Comparison of ENCODE assay signal across 23 mouse cellular contexts in genomic region chr19:53781826-53782225, GRCm38 (mm10).
DNase-seq lines count a peak whose midpoint lies in the region; ATAC-seq and TF ChIP-seq lines count a peak whose summit lies in the region.
"Had no signal": no experiment of that assay in that cellular context is flagged by ENCODE, and none has a peak within 500 bp of the region (broad histone marks: within the 10 kb centered on the region; RNA-seq: fewer than 3 reads in every experiment).

No protein-coding gene starts in this region.

- no peak for TF ChIP-seq CTCF in liver, adult 2 months (IDR thresholded peaks at IDR 0.05; ENCODE audit: low read depth, low read length)

- H3K4me2 ChIP-seq in liver, embryonic 11.5 days = no peak overlapping the region
- no peak overlapping the region for H3K4me2 ChIP-seq in lung, embryonic 16.5 days (ENCODE audit: low read depth, low read length)
- H3K4me2 ChIP-seq: forebrain, embryonic 12.5 days; heart, embryonic 11.5 days; hindbrain, embryonic 14.5 days; limb, embryonic 13.5 days; liver, embryonic 15.5 days; midbrain, embryonic 15.5 days had no signal

- H3K9me3 ChIP-seq in liver, embryonic 11.5 days (ENCODE audit: control insufficient read depth, low read length) = no peaks in the 10 kb centered on the region
- no peaks in the 10 kb centered on the region for H3K9me3 ChIP-seq in lung, embryonic 16.5 days (ENCODE audit: control insufficient read depth, low read length)
- H3K9me3 ChIP-seq: forebrain, embryonic 12.5 days; limb, embryonic 13.5 days; liver, embryonic 15.5 days; megakaryocyte, embryonic 14.5 days; midbrain, embryonic 15.5 days had no signal

- WGBS in liver, adult 2 months = 33% methylated on average over 7 of the region's 7 CpGs
- WGBS in liver, embryonic 11.5 days = 88% methylated on average over 7 of the region's 7 CpGs
- 69% methylated on average over 7 of the region's 7 CpGs for WGBS in lung, embryonic 16.5 days

- no peak overlapping the region for H3K9ac ChIP-seq in liver, adult 2 months (ENCODE audit: low read depth, low read length)
- H3K9ac ChIP-seq in liver, embryonic 11.5 days (ENCODE audit: low read depth, low read length) = no peak overlapping the region
- H3K9ac ChIP-seq in lung, embryonic 16.5 days (ENCODE audit: low read length) = no peak overlapping the region
- H3K9ac ChIP-seq: forebrain, embryonic 12.5 days; hindbrain, embryonic 14.5 days; limb, embryonic 13.5 days; liver, embryonic 15.5 days; midbrain, embryonic 15.5 days had no signal

- peaks cover 11% of the 10 kb centered on the region for H3K4me1 ChIP-seq in liver, adult 2 months (ENCODE audit: control insufficient read depth, insufficient read depth, low read length)
- H3K4me1 ChIP-seq in liver, embryonic 11.5 days (replicated peaks; ENCODE audit: control insufficient read depth, insufficient read depth, low read length) = peaks cover 25% of the 10 kb centered on the region
- H3K4me1 ChIP-seq in lung, embryonic 16.5 days (replicated peaks; ENCODE audit: control insufficient read depth, insufficient read depth, low read length) = peaks cover 5% of the 10 kb centered on the region

- H3K27ac ChIP-seq in liver, adult 2 months (replicated peaks; ENCODE audit: insufficient read depth, low read depth, low read length) = peak overlapping the region; percentile 66
- H3K27ac ChIP-seq in liver, embryonic 11.5 days (ENCODE audit: low read depth, low read length) = no peak overlapping the region
- H3K27ac ChIP-seq in lung, embryonic 16.5 days (ENCODE audit: low read length) = peak overlapping the region; percentile 56
- H3K27ac ChIP-seq: forebrain, embryonic 12.5 days; hindbrain, embryonic 14.5 days; limb, embryonic 13.5 days; liver, embryonic 15.5 days; midbrain, embryonic 15.5 days had no signal

- H3K27me3 ChIP-seq in liver, adult 2 months (ENCODE audit: control insufficient read depth, insufficient read depth, low read length) = no peaks in the 10 kb centered on the region
- H3K27me3 ChIP-seq in liver, embryonic 11.5 days (replicated peaks; ENCODE audit: control insufficient read depth, insufficient read depth, low read length) = no peaks in the 10 kb centered on the region
- no peaks in the 10 kb centered on the region for H3K27me3 ChIP-seq in lung, embryonic 16.5 days (ENCODE audit: control insufficient read depth, insufficient read depth, low read depth, low read length)
- H3K27me3 ChIP-seq: limb, embryonic 13.5 days; liver, embryonic 15.5 days; megakaryocyte, embryonic 14.5 days; midbrain, embryonic 15.5 days had no signal

- H3K4me3 ChIP-seq in liver, adult 2 months (ENCODE audit: insufficient read depth, low read depth, low read length) = no peak overlapping the region
- no peak overlapping the region for H3K4me3 ChIP-seq in liver, embryonic 11.5 days (ENCODE audit: low read depth, low read length)
- H3K4me3 ChIP-seq in lung, embryonic 16.5 days (ENCODE audit: low read length) = no peak overlapping the region
- H3K4me3 ChIP-seq: forebrain, embryonic 12.5 days; limb, embryonic 13.5 days; liver, embryonic 15.5 days; megakaryocyte, embryonic 14.5 days; midbrain, embryonic 15.5 days; myocyte had no signal

- peak; percentile 55 for DNase-seq in adrenal gland, adult 8-10 months
- DNase-seq in adrenal gland, postnatal 4 days (ENCODE audit: low spot score in 2 of 2) = no peak
- DNase-seq in liver, adult 2 months (ENCODE audit: extremely low read depth, low read depth, low spot score) = peak; percentile 87
- DNase-seq in liver, embryonic 11.5 days (ENCODE audit: low spot score) = no peak
- DNase-seq in skeletal muscle tissue, adult 2 months (ENCODE audit: low read depth, low spot score) = peak; percentile 80
- DNase-seq in ovary, adult 18-20 months (ENCODE audit: low spot score) = no peak
- DNase-seq in layer of hippocampus, adult 11-12 months (ENCODE audit: low spot score) = no peak
- DNase-seq: cerebellum, adult 11 months; cerebellum, postnatal 14 days; gastrocnemius, postnatal 25 days; kidney, adult 9 months; right cerebral cortex, postnatal 14 days had no signal

- ATAC-seq in liver, embryonic 11.5 days (replicated peaks; ENCODE audit: low FRiP score) = no peak
- ATAC-seq in lung, embryonic 16.5 days (ENCODE audit: low read depth) = peak; percentile 77
- ATAC-seq: CD4-positive, CD25-positive, alpha-beta regulatory T cell, adult 4 months; midbrain, embryonic 15.5 days; Patski had no signal

- no peak for TF ChIP-seq POLR2A in liver, adult 2 months (IDR thresholded peaks at IDR 0.05; ENCODE audit: extremely low read depth, insufficient read depth, low read length)

- no peaks in the 10 kb centered on the region for H3K79me2 ChIP-seq in liver, adult 2 months (ENCODE audit: control insufficient read depth, insufficient read depth, low read length)

- H3K36me3 ChIP-seq in liver, adult 2 months (ENCODE audit: control insufficient read depth, insufficient read depth, low read length) = no peaks in the 10 kb centered on the region
- H3K36me3 ChIP-seq in liver, embryonic 11.5 days (ENCODE audit: control insufficient read depth, insufficient read depth, low read length) = no peaks in the 10 kb centered on the region
- H3K36me3 ChIP-seq in lung, embryonic 16.5 days (ENCODE audit: control insufficient read depth, insufficient read depth, low read length) = no peaks in the 10 kb centered on the region
- H3K36me3 ChIP-seq: forebrain, embryonic 12.5 days; limb, embryonic 13.5 days; liver, embryonic 15.5 days; midbrain, embryonic 15.5 days had no signal

Comparison
In these comparisons a context has a peak if more than half of its experiments do, and no peak if none do; other contexts are left out.
1. DNase-seq: peak in adrenal gland, adult 8-10 months (single experiment), liver, adult 2 months (single experiment) and skeletal muscle tissue, adult 2 months (single experiment); none in adrenal gland, postnatal 4 days (0 of 2), liver, embryonic 11.5 days (single experiment), ovary, adult 18-20 months (single experiment) and layer of hippocampus, adult 11-12 months (single experiment).